ENCODE assay signal across 30 mouse cellular contexts in the genomic region with DNA sequence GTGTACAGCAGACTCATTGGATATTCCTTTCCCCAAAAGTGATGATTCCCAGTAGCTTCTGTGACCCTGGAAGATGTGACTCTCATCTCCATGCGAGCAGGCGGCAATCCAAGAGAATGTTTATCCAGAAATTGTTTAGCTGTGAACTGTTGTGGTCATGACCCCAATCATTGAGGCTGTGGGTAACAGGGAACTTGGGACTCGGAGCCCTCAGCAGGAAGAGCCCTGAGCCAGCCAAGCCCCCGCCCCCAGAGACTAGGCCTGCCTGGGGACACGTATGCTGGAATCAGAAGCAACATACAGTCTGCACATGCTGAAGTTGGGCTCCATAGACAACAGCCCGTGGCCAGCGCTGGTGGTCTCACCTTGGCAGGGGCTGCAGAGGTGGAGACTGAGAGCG. TPM values are rescaled to one million over a fixed set of nuclear protein-coding genes. Genes with fewer than 3 reads are reported as not detected.
"Had no signal": no experiment of that assay in that cellular context is flagged by ENCODE, and none has a peak within 500 bp of the region (broad histone marks: within the 10 kb centered on the region; RNA-seq: fewer than 3 reads in every experiment).

No protein-coding gene starts in this region.

- H3K27me3 ChIP-seq: kidney, embryonic 15.5 days; midbrain, embryonic 13.5 days; neural tube, embryonic 13.5 days; stomach, embryonic 15.5 days had no signal

- ATAC-seq: intestine, postnatal 0 days; midbrain, embryonic 13.5 days; midbrain, embryonic 16.5 days had no signal

- H3K9me3 ChIP-seq: kidney, embryonic 15.5 days; midbrain, embryonic 10.5 days; midbrain, embryonic 13.5 days; neural tube, embryonic 13.5 days; stomach, embryonic 15.5 days had no signal

- H3K9ac ChIP-seq: kidney, embryonic 15.5 days; liver, embryonic 14.5 days; midbrain, embryonic 13.5 days; neural tube, embryonic 13.5 days; stomach, embryonic 15.5 days had no signal

- H3K36me3 ChIP-seq: kidney, embryonic 15.5 days; midbrain, embryonic 10.5 days; midbrain, embryonic 13.5 days; neural tube, embryonic 13.5 days; stomach, embryonic 15.5 days had no signal

- H3K4me2 ChIP-seq: kidney, embryonic 15.5 days; liver, embryonic 11.5 days; midbrain, embryonic 13.5 days; neural tube, embryonic 13.5 days; stomach, embryonic 15.5 days had no signal

- H3K27ac ChIP-seq: kidney, embryonic 15.5 days; left cerebral cortex, adult 2 months; liver, embryonic 14.5 days; macrophage; midbrain, embryonic 10.5 days; midbrain, embryonic 13.5 days; neural tube, embryonic 13.5 days; stomach, embryonic 15.5 days had no signal

- H3K4me3 ChIP-seq: kidney, embryonic 15.5 days; left cerebral cortex, adult 2 months; megakaryocyte, embryonic 14.5 days; midbrain, embryonic 10.5 days; midbrain, embryonic 13.5 days; myocyte; neural tube, embryonic 13.5 days; stomach, embryonic 15.5 days had no signal

- H3K4me1 ChIP-seq: kidney, embryonic 15.5 days; megakaryocyte, embryonic 14.5 days; midbrain, embryonic 10.5 days; midbrain, embryonic 13.5 days; neural tube, embryonic 13.5 days; stomach, embryonic 15.5 days had no signal

- DNase-seq: kidney, adult 2 months; kidney, postnatal 10 days; layer of hippocampus, postnatal 36 days; retina, postnatal 1 day; right cerebral cortex, postnatal 25 days; spleen, adult 18-20 months; thymus, postnatal 25 days had no signal

RNA-seq across cellular contexts. Expression of gene Serpina12, which starts 1.5 kb away (rescaled TPM):
- total RNA-seq: layer of hippocampus, adult 8-10 months; layer of hippocampus, postnatal 10 days; left cerebral cortex, adult 2 months; left cerebral cortex, postnatal 10 days; left cerebral cortex, postnatal 36 days; monocyte, adult 5-6 weeks; neutrophil, adult 5-6 weeks had no signal
- polyA plus RNA-seq: intestine, embryonic 14.5 days; intestine, postnatal 0 days; kidney, adult 2 months; kidney, embryonic 15.5 days; limb, embryonic 11.5 days; limb, embryonic 14.5 days; liver, embryonic 11.5 days; macrophage; midbrain, embryonic 10.5 days; midbrain, embryonic 13.5 days; midbrain, embryonic 16.5 days; neural tube, embryonic 13.5 days; stomach, embryonic 15.5 days had no signal

RNA-seq across cellular contexts. Expression of gene Serpina9, which starts 32.2 kb away (rescaled TPM):
- total RNA-seq: monocyte, adult 5-6 weeks; neutrophil, adult 5-6 weeks had no signal
- polyA plus RNA-seq: intestine, postnatal 0 days; kidney, adult 2 months; kidney, embryonic 15.5 days; limb, embryonic 11.5 days; liver, embryonic 11.5 days; liver, embryonic 14.5 days; macrophage; midbrain, embryonic 10.5 days; midbrain, embryonic 13.5 days; midbrain, embryonic 16.5 days; neural tube, embryonic 13.5 days; stomach, embryonic 15.5 days had no signal

RNA-seq across cellular contexts. Expression of gene Serpina5, which starts 55.2 kb away (rescaled TPM):
- total RNA-seq: layer of hippocampus, adult 8-10 months; layer of hippocampus, postnatal 10 days; layer of hippocampus, postnatal 36 days; left cerebral cortex, adult 2 months; left cerebral cortex, postnatal 10 days; left cerebral cortex, postnatal 36 days; monocyte, adult 5-6 weeks; neutrophil, adult 5-6 weeks had no signal
- polyA plus RNA-seq: intestine, embryonic 14.5 days; kidney, adult 2 months; kidney, embryonic 15.5 days; limb, embryonic 11.5 days; limb, embryonic 14.5 days; liver, embryonic 11.5 days; macrophage; midbrain, embryonic 10.5 days; midbrain, embryonic 13.5 days; midbrain, embryonic 16.5 days; myocyte; neural tube, embryonic 13.5 days; thymus, postnatal 0 days had no signal

RNA-seq across cellular contexts. Expression of gene Serpina11, which starts 56.0 kb away (rescaled TPM):
- total RNA-seq: layer of hippocampus, adult 8-10 months; layer of hippocampus, postnatal 10 days; layer of hippocampus, postnatal 36 days; left cerebral cortex, adult 2 months; left cerebral cortex, postnatal 10 days; left cerebral cortex, postnatal 36 days had no signal
- polyA plus RNA-seq: intestine, embryonic 14.5 days; intestine, postnatal 0 days; kidney, embryonic 15.5 days; limb, embryonic 11.5 days; limb, embryonic 14.5 days; macrophage; midbrain, embryonic 10.5 days; midbrain, embryonic 13.5 days; midbrain, embryonic 16.5 days; neural tube, embryonic 13.5 days had no signal
